Mouse (Mus musculus) brain, adult 2 months (tissue): ENCODE results near the gene Ccr5.
"Not testable (repeated sequence)": the region's sequence is repeated elsewhere in the genome, so short reads cannot be mapped to it uniquely, and the experiment has no call there.

Experiments
- DNase-seq: peaks from one replicate; pipeline ENCODE4 v3.0.0; 2011; ENCODE audit warnings: low read depth, low spot score

Gene Ccr5

GRCm38 (mm10) chr9:124121387-124122184 lies at the start of gene Ccr5:
Gene Ccr5, plus strand, starts transcription at chr9:124121543.
- DNase-seq, result no peak

GRCm38 (mm10) chr9:124079803-124080202 lies 41.5 kb upstream of the Ccr5 start:
- no peak for DNase-seq

GRCm38 (mm10) chr9:124080471-124080870 lies 40.9 kb upstream of the Ccr5 start:
- DNase-seq, result not testable (repeated sequence)

GRCm38 (mm10) chr9:124090441-124090840 lies 30.9 kb upstream of the Ccr5 start:
- no peak for DNase-seq

- no peak for DNase-seq
Measured at GRCm38 (mm10) chr9:124099127-124099526, 22.2 kb upstream of the Ccr5 start.

- no peak for DNase-seq
Measured at GRCm38 (mm10) chr9:124100357-124100756, 21.0 kb upstream of the Ccr5 start.

- no peak for DNase-seq
Measured at GRCm38 (mm10) chr9:124101723-124102122, 19.6 kb upstream of the Ccr5 start, which contains the start of gene Ccr2. Gene Ccr2, plus strand, starts transcription at chr9:124101950.

- DNase-seq, result no peak
Measured at GRCm38 (mm10) chr9:124103199-124103598, 18.1 kb upstream of the Ccr5 start.

GRCm38 (mm10) chr9:124105196-124105595 lies 16.1 kb upstream of the Ccr5 start:
- no peak for DNase-seq

GRCm38 (mm10) chr9:124107232-124107631 lies 14.1 kb upstream of the Ccr5 start:
- no peak for DNase-seq

- no peak for DNase-seq
Measured at GRCm38 (mm10) chr9:124108356-124109127, 12.8 kb upstream of the Ccr5 start.

GRCm38 (mm10) chr9:124111997-124112396 lies 9.3 kb upstream of the Ccr5 start:
- no peak for DNase-seq

- no peak for DNase-seq
Measured at GRCm38 (mm10) chr9:124112591-124113239, 8.6 kb upstream of the Ccr5 start.

GRCm38 (mm10) chr9:124113777-124114176 lies 7.6 kb upstream of the Ccr5 start:
- no peak for DNase-seq

GRCm38 (mm10) chr9:124118489-124118888 lies 2.9 kb upstream of the Ccr5 start:
- no peak for DNase-seq

GRCm38 (mm10) chr9:124125576-124125975 lies 4.2 kb downstream of the Ccr5 start:
- DNase-seq, result no peak

GRCm38 (mm10) chr9:124126373-124126772 lies 5.0 kb downstream of the Ccr5 start:
- DNase-seq, result peak; percentile 27

- no peak for DNase-seq
Measured at GRCm38 (mm10) chr9:124127412-124127811, 6.1 kb downstream of the Ccr5 start.

GRCm38 (mm10) chr9:124128379-124128778 lies 7.0 kb downstream of the Ccr5 start:
- DNase-seq, result peak; percentile 45

GRCm38 (mm10) chr9:124132899-124133298 lies 11.6 kb downstream of the Ccr5 start:
- not testable (repeated sequence) for DNase-seq

GRCm38 (mm10) chr9:124134919-124135318 lies 13.6 kb downstream of the Ccr5 start:
- not testable (repeated sequence) for DNase-seq

GRCm38 (mm10) chr9:124137619-124138018 lies 16.3 kb downstream of the Ccr5 start:
- no peak for DNase-seq
